Mouse (Mus musculus) cerebellum, adult 8-10 months (tissue): ENCODE results near the gene Gpr137.
"Not testable (repeated sequence)": the region's sequence is repeated elsewhere in the genome, so short reads cannot be mapped to it uniquely, and the experiment has no call there.

Experiments
- DNase-seq: peaks from one replicate; pipeline ENCODE4 v3.0.0; 2022

The Gpr137 gene

GRCm38 (mm10) chr19:6920741-6921636 lies 21.3 kb downstream of the Gpr137 start:
- peak; percentile 69 for DNase-seq

- DNase-seq, result peak; percentile 57
Measured at GRCm38 (mm10) chr19:6919876-6920740, 22.2 kb downstream of the Gpr137 start.

- peak; percentile 15 for DNase-seq
Measured at GRCm38 (mm10) chr19:6919431-6919830, 22.8 kb downstream of the Gpr137 start.

GRCm38 (mm10) chr19:6918321-6918720 lies 24.0 kb downstream of the Gpr137 start:
- peak; percentile 12 for DNase-seq

- DNase-seq, result peak; percentile 13
Measured at GRCm38 (mm10) chr19:6916496-6916895, 25.8 kb downstream of the Gpr137 start.

GRCm38 (mm10) chr19:6915276-6915675 lies 27.0 kb downstream of the Gpr137 start:
- DNase-seq, result no peak

GRCm38 (mm10) chr19:6914540-6914939 lies 27.7 kb downstream of the Gpr137 start:
- DNase-seq, result no peak

GRCm38 (mm10) chr19:6913991-6914390 lies 28.3 kb downstream of the Gpr137 start:
- peak; percentile 22 for DNase-seq

GRCm38 (mm10) chr19:6913036-6913435 lies 29.2 kb downstream of the Gpr137 start:
- no peak for DNase-seq

GRCm38 (mm10) chr19:6912205-6912970 lies 29.9 kb downstream of the Gpr137 start:
- DNase-seq, result peak; percentile 24

- DNase-seq, result peak; percentile 34
Measured at GRCm38 (mm10) chr19:6911101-6912074, 30.9 kb downstream of the Gpr137 start.

GRCm38 (mm10) chr19:6910306-6910705 lies 32.0 kb downstream of the Gpr137 start:
- DNase-seq, result not testable (repeated sequence)

- peak; percentile 85 for DNase-seq
Measured at GRCm38 (mm10) chr19:6909507-6910289, 32.6 kb downstream of the Gpr137 start, which contains the start of the genes Trmt112 and Prdx5. Gene Trmt112, plus strand, starts transcription at chr19:6909698. Gene Prdx5, minus strand, starts transcription at chr19:6910106.

- no peak for DNase-seq
Measured at GRCm38 (mm10) chr19:6909021-6909420, 33.3 kb downstream of the Gpr137 start.

- peak; percentile 27 for DNase-seq
Measured at GRCm38 (mm10) chr19:6907811-6908540, 34.3 kb downstream of the Gpr137 start.

- peak; percentile 31 for DNase-seq
Measured at GRCm38 (mm10) chr19:6907094-6907493, 35.2 kb downstream of the Gpr137 start.

- peak; percentile 14 for DNase-seq
Measured at GRCm38 (mm10) chr19:6906199-6906598, 36.1 kb downstream of the Gpr137 start.

- no peak for DNase-seq
Measured at GRCm38 (mm10) chr19:6905498-6906159, 36.7 kb downstream of the Gpr137 start.

- DNase-seq, result no peak
Measured at GRCm38 (mm10) chr19:6904846-6905245, 37.4 kb downstream of the Gpr137 start.
